Mouse (Mus musculus) cerebellum, adult 11 months (tissue): ENCODE results near the gene Ttc41.
"Not testable (repeated sequence)": the region's sequence is repeated elsewhere in the genome, so short reads cannot be mapped to it uniquely, and the experiment has no call there.

Source experiments
- DNase-seq: peaks from one replicate; pipeline ENCODE4 v3.0.0; 2022

The Ttc41 gene

GRCm38 (mm10) chr10:86705318-86705921 lies at the start of gene Ttc41, which contains the start of gene Hsp90b1:
Gene Ttc41, plus strand, starts transcription at chr10:86705811.
Gene Hsp90b1, minus strand, starts transcription at chr10:86705509.
- DNase-seq: peak; percentile 99

DNA sequence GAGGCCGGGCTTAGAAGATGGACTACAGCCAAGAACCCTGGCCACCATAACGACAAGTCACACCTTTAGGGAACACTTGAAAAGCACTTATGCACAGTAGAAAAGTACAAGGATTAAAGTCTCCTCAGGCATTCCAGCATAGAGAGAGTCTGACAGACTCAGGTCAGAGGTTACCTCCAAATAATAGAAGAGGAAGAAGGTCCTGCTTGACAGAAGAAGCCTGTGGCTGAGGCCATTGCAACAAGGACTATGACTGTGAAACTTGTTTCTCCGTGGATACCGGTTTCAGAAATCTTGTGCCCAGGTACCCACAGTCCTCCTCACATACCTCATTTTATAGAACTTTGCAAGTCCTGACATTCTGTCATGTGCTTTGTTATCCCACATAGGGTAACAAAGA lies 35.1 kb upstream of the Ttc41 start:
- DNase-seq: not testable (repeated sequence)

DNA sequence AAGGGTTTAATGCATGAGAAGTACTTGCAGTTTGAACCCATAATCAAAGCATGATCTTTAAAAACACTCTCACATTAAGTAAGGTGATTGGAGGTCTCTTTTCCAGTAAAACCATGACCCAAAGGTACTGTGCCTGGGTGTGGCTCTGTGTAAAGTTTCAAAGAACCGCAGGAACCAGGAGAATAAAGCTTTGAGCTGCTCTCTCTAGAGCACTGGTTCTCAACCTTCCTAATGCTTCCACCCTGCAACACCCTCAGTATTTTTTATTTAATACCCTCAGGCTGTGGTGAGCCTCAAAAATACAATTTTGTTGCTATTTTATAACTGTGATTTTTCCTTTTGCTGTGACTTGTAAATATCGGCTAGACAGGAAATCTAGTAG lies 20.8 kb upstream of the Ttc41 start:
- not testable (repeated sequence) for DNase-seq

DNA sequence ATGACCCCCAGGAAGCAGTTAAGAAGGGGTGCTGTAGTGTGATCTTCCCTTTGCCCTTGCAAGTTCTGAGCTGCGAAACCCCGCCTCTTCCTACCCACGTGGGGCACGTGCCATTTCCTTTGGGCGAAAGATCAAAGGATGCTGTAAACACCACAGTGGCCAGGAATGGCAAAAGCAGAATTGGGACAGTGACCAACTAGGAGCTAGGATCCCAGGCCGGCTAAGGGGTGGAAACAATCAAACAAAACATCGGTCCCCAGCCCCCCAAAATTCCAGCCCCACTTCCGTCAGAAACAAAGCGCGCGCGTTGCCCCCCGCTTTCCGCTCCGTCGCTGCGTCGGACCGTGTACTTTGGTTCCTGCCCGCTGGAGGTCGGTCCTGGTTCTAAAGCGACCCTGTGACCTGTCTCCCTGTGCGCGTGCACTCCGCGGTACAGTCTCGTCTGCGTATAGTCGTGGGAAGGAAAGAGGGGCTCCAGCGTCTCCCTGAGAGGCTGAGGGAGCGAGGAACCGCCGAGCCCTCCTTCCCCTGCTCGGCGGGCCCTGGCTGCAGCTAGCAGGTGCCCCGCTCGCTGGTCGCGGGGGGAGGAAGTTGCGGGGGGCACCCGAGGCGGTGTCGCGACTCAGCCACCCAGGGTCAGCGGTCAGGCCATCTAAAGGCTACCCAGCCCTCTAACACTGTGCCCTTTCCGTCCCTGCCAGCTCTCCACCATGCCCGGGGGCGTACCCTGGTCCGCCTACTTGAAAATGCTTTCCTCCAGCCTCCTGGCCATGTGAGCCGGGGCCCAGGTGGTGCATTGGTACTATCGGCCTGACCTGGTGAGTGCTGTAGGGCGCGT lies 20.2 kb upstream of the Ttc41 start:
- DNase-seq: peak; percentile 77

- not testable (repeated sequence) for DNase-seq
Measured at GRCm38 (mm10) chr10:86686017-86686360, 19.6 kb upstream of the Ttc41 start.

- no peak for DNase-seq
Measured at GRCm38 (mm10) chr10:86700251-86700650, 5.4 kb upstream of the Ttc41 start.

DNA sequence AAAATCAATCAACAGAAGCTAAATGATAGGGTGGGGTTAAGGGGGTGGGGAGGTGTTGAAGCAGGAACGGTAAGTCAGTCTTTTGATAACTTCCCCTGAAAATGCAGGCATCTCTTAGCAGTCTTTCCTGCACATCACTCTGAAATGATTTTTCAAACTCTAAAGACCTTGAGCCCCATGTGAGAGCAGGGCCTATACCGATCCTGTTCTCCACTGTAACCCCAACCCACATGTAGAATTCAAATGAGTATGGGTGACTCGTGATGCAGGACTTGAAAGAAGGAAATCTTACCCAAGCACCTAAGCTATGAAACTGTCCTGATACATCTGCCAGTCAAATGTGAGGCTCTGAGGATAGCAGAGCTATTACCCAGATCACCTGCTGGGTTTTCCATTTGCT lies 4.6 kb upstream of the Ttc41 start:
- DNase-seq: no peak

GRCm38 (mm10) chr10:86702312-86702920 lies 3.2 kb upstream of the Ttc41 start:
- no peak for DNase-seq

GRCm38 (mm10) chr10:86703375-86703774 lies 2.2 kb upstream of the Ttc41 start:
- no peak for DNase-seq

- DNase-seq: no peak
Measured at GRCm38 (mm10) chr10:86704141-86704540, 1.5 kb upstream of the Ttc41 start.

DNA sequence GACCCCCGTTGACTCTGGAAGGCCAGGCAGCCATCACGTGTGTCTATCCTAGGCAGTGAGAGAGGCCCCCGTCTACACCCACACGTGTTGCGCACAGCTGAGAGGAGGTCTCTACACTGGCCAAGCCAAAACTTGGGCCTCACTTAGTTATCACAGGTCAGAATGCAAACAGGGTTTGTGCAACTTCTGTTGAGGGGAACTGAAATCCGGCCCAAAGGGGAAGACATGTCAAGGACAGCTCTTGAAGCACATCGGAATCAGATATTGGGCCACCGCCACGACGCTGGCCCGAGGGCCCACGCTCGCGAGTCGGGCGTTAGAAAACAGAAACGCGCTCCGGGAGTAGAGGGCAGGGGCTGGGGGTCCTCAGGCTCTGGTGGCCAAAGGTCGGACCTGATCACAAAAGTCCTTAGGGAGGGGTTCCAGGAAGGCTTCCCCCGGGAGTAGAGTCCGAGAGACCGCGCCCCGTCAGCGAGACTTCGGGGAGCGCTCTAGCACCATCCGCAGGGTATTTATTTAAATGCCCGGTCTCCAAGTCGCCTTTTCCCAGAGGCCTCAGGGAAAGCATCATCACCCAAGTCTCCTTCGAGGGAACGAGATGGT lies 921 bp upstream of the Ttc41 start:
- no peak for DNase-seq

DNA sequence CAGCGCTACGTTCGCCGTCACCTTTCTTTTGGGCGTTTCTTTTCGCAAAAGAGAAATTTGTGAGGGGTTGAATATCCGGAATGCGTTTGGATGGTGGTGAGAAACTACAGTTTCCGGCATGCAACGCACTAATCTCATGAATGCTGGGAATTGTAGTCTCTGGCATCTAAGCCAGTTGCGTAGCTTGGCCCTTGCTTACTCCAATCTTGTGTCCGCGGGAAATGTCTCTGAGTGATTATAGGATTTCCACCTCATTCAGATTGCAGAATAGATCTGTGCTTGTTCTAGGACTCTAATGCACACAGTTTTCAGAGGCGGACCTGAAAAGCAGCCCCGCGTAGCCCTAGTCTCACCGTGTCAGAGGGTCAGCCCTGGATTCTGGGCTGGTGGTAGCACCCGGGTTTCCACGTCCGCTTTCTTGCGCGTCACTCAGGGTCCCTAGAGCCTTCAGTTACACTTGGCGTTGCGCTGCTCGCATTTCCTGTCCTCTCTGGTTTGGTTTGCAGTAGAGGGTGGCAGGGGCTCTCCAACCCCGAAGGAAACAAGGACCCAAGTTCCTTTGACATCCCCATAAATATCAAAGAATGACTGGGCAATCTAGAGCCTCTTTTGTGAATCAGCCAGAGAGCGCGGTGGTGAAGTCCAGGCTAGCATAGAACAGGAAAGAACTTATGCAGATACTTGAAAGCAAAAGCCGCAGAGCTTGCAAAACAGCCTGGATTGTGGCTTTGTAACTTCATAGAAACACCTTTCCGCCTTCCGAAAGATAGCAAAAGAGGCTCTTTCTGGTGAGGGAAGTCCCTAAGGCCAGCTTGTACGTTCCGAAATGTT lies 526 bp downstream of the Ttc41 start:
- DNase-seq: no peak

DNA sequence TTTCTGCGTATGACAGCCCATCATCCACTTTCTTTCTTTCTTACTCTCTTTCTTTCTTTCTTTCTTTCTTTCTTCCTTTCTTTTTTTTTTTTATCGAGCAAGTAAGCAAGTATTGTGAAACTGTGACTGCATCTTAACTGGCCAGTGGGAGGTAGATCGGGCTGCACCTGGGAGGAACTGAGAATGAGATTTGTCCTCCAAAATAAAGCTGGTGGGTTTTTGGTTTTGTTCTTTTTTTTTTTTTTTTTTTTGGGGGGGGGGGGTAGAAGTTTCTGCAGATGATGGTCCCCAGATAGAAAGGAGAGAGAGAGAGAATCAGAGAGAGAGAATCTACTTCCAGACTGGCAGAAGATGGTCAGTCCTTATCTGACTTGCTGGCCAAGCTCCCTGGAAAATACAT lies 1.5 kb downstream of the Ttc41 start:
- no peak for DNase-seq

DNA sequence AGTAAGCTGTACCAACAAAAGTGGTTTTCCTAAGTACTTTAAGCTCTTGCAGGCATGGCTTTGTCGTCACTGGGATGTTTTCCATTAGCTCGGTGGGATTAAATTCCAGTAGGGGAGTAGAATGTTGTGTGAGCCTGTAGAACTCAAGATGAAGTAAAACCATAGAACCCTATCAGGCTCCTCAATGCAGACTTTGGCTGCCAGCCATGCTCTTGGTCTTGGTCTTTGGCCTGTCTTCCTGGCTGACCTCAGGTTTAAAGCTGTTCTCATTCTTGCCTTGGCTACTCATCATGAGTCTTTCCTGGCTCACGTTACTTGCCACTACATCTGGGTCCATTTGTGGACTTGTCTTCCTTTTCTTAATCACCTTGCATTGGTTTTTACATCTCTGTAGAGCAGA lies 6.5 kb downstream of the Ttc41 start:
- no peak for DNase-seq

- DNase-seq: no peak
Measured at GRCm38 (mm10) chr10:86727548-86727980, 22.0 kb downstream of the Ttc41 start.

GRCm38 (mm10) chr10:86728176-86728575 lies 22.6 kb downstream of the Ttc41 start:
- no peak for DNase-seq

DNA sequence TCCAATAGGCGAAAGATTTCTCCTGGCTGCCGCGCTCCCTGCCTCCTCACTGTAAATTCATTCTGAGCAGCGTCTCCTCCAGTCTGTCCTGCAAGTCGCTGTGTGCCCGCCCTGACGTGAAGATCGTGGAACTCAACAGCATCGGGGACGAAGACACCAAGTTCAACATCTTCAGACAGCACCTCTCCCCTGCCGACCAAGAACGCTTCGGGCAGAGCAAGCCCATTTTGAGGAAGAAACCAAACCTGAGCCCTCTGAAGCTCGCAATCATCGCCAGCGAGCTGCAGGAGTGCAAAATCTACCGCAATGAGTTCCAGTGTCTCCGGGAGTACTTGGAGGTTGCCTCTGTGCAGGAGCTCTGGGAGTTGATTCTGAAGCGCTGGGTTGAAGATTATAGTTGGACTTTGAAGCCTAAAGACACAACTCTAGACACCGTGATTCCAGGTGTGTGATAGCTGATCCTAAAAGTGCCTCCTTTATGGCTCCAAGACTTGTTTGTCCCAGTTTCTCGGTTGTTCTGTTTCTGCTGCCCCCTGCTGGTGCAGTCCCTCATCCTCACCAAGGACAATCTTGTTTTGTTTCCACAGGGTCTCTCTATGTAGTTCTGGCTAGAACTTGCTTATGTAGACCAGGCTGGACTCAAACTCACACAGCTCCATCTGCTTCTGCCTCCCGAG lies 25.4 kb downstream of the Ttc41 start:
- DNase-seq: peak; percentile 75

DNA sequence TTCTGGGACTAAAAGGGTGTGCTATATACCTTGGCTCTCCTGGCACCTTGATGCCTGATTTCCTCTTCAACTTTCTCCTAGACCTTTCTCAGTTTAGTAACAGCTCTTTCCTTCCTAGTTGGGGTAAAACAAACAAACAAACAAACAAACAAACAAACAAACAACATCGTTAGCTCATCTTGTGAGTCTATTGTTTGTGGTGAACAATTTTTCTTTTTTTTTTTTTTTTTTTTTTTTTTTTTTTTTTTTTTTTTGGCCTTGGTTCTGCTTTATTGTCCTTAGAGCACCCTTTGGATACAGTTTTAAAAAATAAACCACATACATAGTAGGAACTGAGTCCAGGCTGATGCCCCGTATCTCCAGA lies 25.9 kb downstream of the Ttc41 start:
- DNase-seq: no peak

GRCm38 (mm10) chr10:86735036-86735435 lies 29.4 kb downstream of the Ttc41 start:
- DNase-seq: no peak

GRCm38 (mm10) chr10:86742918-86743317 lies 37.3 kb downstream of the Ttc41 start:
- no peak for DNase-seq

GRCm38 (mm10) chr10:86744306-86744705 lies 38.7 kb downstream of the Ttc41 start:
- DNase-seq: no peak

DNA sequence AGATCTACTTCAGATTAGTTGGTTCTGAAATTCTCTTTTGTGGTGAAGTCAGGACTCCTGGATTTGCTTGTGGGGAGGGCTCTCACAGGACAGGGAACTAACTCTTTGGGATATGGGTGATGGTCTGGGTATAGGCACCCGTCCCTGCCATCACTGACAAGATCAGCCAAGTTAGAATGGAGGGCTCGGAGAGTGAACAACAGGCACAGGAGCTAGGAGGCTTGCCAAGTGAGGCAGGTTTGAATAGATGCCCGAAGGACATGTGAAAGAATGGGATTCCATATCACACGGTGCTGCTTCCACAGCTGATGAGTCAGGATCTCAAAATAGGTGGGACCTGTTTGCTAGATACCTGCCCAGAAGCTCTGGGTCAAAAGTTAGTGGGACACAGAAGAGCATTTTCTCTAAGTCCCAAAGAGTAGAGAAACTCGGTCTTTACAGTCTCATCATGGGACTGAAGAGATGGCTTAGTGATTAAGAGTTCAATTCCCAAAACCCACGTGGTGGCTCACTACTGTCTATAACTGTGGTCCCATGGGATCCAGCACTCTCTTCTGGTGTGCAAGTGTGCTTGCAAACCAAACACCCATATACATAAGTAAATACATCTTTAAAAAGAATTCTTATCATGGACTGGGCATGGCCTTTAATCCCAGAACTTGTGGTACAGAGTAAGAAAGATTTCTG lies 50.3 kb downstream of the Ttc41 start:
- DNase-seq: no peak
